Mouse (Mus musculus): ENCODE measurements at regions not wholly inside any gene's neighbourhood (a gene's known extent, or its start where the extent isn't known, plus 50 kb on each side); places are given as distances from the start of the nearest gene placed in this dataset.
A peak's percentile ranks its signal among the peaks of the same experiment; 100 is the strongest.

GRCm38 (mm10) chr11:44156490-44157345, 243.1 kb upstream of the Il12b start:
- Histone ChIP-seq H3K4me1 (ENCODE audit: insufficient read depth, low read depth, low read length) (0 out of 2 replicates have a peak, but pooled peaks cover 2% of the 10 kb centered on the region), H3K36me3 (ENCODE audit: insufficient read depth, low read length) (no peaks in the 10 kb centered on the region), H3K27me3 (replicated peaks; ENCODE audit: insufficient read depth, low read length) (no peaks in the 10 kb centered on the region), H3K4me2 (replicated peaks; ENCODE audit: low read depth, low read length) (no peak overlapping the region), H3K9ac (replicated peaks; ENCODE audit: low read depth) (no peak overlapping the region), H3K27ac (ENCODE audit: low read length) (no peak overlapping the region), H3K9me3 (ENCODE audit: low read length) (no peaks in the 10 kb centered on the region), H3K4me3 (ENCODE audit: low read depth, low read length) (no peak overlapping the region)
- DNase-seq (ENCODE audit: low spot score): peak; percentile 21
- 31% methylated on average over 3 of the region's 3 CpGs for WGBS
- peak; percentile 54; the same call in 1 of the 2 replicates for ATAC-seq
- TF ChIP-seq EP300 (IDR thresholded peaks at IDR 0.05) (0 out of 2 replicates have a peak, but pooled peaks have one; percentile 35), CTCF (IDR thresholded peaks at IDR 0.05) (no peak)

GRCm38 (mm10) chr11:44158236-44158635, 241.6 kb upstream of the Il12b start:
- Histone ChIP-seq H3K4me2 (replicated peaks; ENCODE audit: low read depth, low read length) (no peak overlapping the region), H3K9ac (replicated peaks; ENCODE audit: low read depth) (no peak overlapping the region), H3K4me3 (ENCODE audit: low read depth, low read length) (no peak overlapping the region), H3K36me3 (ENCODE audit: insufficient read depth, low read length) (no peaks in the 10 kb centered on the region), H3K4me1 (ENCODE audit: insufficient read depth, low read depth, low read length) (0 out of 2 replicates have a peak, but pooled peaks cover 2% of the 10 kb centered on the region), H3K27me3 (replicated peaks; ENCODE audit: insufficient read depth, low read length) (no peaks in the 10 kb centered on the region), H3K27ac (ENCODE audit: low read length) (no peak overlapping the region), H3K9me3 (ENCODE audit: low read length) (no peaks in the 10 kb centered on the region)
- WGBS: 70% methylated on average over 5 of the region's 5 CpGs
- DNase-seq (ENCODE audit: low spot score): no peak
- TF ChIP-seq CTCF (IDR thresholded peaks at IDR 0.05) (no peak), EP300 (IDR thresholded peaks at IDR 0.05) (no peak)
- ATAC-seq: no peak

- no peak overlapping the region for H3K4me3 ChIP-seq (ENCODE audit: low read depth, low read length)
- H3K27ac ChIP-seq (ENCODE audit: low read length): no peak overlapping the region
- no peaks in the 10 kb centered on the region for H3K9me3 ChIP-seq (ENCODE audit: low read length)
- no peak overlapping the region for H3K9ac ChIP-seq (replicated peaks; ENCODE audit: low read depth)
- DNase-seq (ENCODE audit: low spot score) (no peak), ATAC-seq (no peak)
- H3K36me3 ChIP-seq (ENCODE audit: insufficient read depth, low read length): no peaks in the 10 kb centered on the region
- 49% methylated on average over 7 of the region's 7 CpGs for WGBS
- no peaks in the 10 kb centered on the region for H3K27me3 ChIP-seq (replicated peaks; ENCODE audit: insufficient read depth, low read length)
- H3K4me1 ChIP-seq (ENCODE audit: insufficient read depth, low read depth, low read length): no peaks in the 10 kb centered on the region
- H3K4me2 ChIP-seq (replicated peaks; ENCODE audit: low read depth, low read length): no peak overlapping the region
- TF ChIP-seq EP300 (IDR thresholded peaks at IDR 0.05): no peak
- TF ChIP-seq CTCF (IDR thresholded peaks at IDR 0.05): no peak
Observed at GRCm38 (mm10) chr11:44161734-44162418, 238.0 kb upstream of the Il12b start.

DNA sequence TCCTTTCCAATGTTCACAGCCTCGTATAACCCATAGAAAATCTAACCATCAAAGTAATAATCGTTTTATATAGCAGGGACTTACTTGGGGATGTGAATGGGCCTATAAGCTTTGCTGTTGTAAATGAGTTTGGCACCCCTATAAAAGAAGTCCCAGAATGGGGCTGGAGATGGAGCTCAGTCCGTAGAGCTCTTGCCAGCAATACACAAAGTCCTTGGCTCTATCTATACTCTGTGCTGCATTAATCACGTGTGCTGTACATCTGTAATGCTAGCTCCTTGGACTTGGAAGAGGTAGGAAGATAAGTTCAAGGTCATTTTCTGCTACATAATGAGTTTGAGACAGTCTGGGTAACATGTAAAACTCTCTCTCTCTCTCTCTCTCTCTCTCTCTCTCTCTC, 236.8 kb upstream of the Il12b start:
- no peak overlapping the region for H3K9ac ChIP-seq (replicated peaks; ENCODE audit: low read depth)
- no peak for DNase-seq (ENCODE audit: low spot score)
- H3K27me3 ChIP-seq (replicated peaks; ENCODE audit: insufficient read depth, low read length): no peaks in the 10 kb centered on the region
- H3K4me3 ChIP-seq (ENCODE audit: low read depth, low read length): no peak overlapping the region
- no peaks in the 10 kb centered on the region for H3K9me3 ChIP-seq (ENCODE audit: low read length)
- TF ChIP-seq EP300 (IDR thresholded peaks at IDR 0.05) (no peak), CTCF (IDR thresholded peaks at IDR 0.05) (no peak)
- no peak overlapping the region for H3K4me2 ChIP-seq (replicated peaks; ENCODE audit: low read depth, low read length)
- ATAC-seq: no peak
- H3K27ac ChIP-seq (ENCODE audit: low read length): no peak overlapping the region
- WGBS: 60% methylated on average over 4 of the region's 4 CpGs
- H3K4me1 ChIP-seq (ENCODE audit: insufficient read depth, low read depth, low read length): no peaks in the 10 kb centered on the region
- H3K36me3 ChIP-seq (ENCODE audit: insufficient read depth, low read length): no peaks in the 10 kb centered on the region

DNA sequence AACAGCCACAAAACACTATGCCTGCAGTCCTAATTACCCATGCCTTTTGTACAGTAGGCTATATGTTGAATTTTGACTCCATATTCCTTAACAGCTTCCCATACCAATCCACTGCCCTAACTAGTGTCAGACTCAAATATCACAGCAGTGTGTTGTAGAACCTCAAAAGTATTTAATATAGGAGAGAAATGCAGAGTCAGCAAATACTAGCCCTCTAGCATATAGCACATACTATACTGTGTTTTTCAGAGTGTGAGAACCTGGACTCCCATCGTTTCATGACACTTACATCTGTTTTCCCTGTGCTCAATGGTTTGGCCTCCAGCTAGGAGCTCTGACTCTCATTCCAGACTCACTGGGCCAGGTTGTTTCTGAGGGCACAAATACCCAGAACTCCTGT, 236.1 kb upstream of the Il12b start:
- Histone ChIP-seq H3K4me2 (replicated peaks; ENCODE audit: low read depth, low read length) (no peak overlapping the region), H3K27ac (ENCODE audit: low read length) (no peak overlapping the region), H3K36me3 (ENCODE audit: insufficient read depth, low read length) (no peaks in the 10 kb centered on the region), H3K27me3 (replicated peaks; ENCODE audit: insufficient read depth, low read length) (no peaks in the 10 kb centered on the region), H3K4me1 (ENCODE audit: insufficient read depth, low read depth, low read length) (no peaks in the 10 kb centered on the region), H3K9ac (replicated peaks; ENCODE audit: low read depth) (no peak overlapping the region), H3K9me3 (ENCODE audit: low read length) (no peaks in the 10 kb centered on the region), H3K4me3 (ENCODE audit: low read depth, low read length) (no peak overlapping the region)
- no peak for TF ChIP-seq CTCF (IDR thresholded peaks at IDR 0.05)
- no peak for TF ChIP-seq EP300 (IDR thresholded peaks at IDR 0.05)
- DNase-seq (ENCODE audit: low spot score) (no peak), ATAC-seq (no peak)
- 82% methylated on average over 1 of the region's 1 CpGs for WGBS

- H3K27me3 ChIP-seq (replicated peaks; ENCODE audit: insufficient read depth, low read length): no peaks in the 10 kb centered on the region
- ATAC-seq (peak; percentile 49), DNase-seq (ENCODE audit: low spot score) (peak; percentile 45)
- H3K9ac ChIP-seq (replicated peaks; ENCODE audit: low read depth): no peak overlapping the region
- H3K4me2 ChIP-seq (replicated peaks; ENCODE audit: low read depth, low read length): no peak overlapping the region
- 47% methylated on average over 2 of the region's 2 CpGs for WGBS
- H3K4me1 ChIP-seq (ENCODE audit: insufficient read depth, low read depth, low read length): no peaks in the 10 kb centered on the region
- H3K9me3 ChIP-seq (ENCODE audit: low read length): no peaks in the 10 kb centered on the region
- H3K36me3 ChIP-seq (ENCODE audit: insufficient read depth, low read length): no peaks in the 10 kb centered on the region
- H3K27ac ChIP-seq (ENCODE audit: low read length): no peak overlapping the region
- TF ChIP-seq EP300 (IDR thresholded peaks at IDR 0.05): no peak
- TF ChIP-seq CTCF (IDR thresholded peaks at IDR 0.05): no peak
- no peak overlapping the region for H3K4me3 ChIP-seq (ENCODE audit: low read depth, low read length)
Observed at GRCm38 (mm10) chr11:44164186-44164585, 235.7 kb upstream of the Il12b start.

Measured in lung, postnatal 0 days (tissue).